Mouse (Mus musculus): ENCODE data around the gene Pkig. TPM values are rescaled to one million over a fixed set of nuclear protein-coding genes. Genes with fewer than 3 reads are reported as not detected.

The Pkig gene
- polyA plus RNA-seq, 1 experiment from 2014 or later, result 39.4 TPM

DNA sequence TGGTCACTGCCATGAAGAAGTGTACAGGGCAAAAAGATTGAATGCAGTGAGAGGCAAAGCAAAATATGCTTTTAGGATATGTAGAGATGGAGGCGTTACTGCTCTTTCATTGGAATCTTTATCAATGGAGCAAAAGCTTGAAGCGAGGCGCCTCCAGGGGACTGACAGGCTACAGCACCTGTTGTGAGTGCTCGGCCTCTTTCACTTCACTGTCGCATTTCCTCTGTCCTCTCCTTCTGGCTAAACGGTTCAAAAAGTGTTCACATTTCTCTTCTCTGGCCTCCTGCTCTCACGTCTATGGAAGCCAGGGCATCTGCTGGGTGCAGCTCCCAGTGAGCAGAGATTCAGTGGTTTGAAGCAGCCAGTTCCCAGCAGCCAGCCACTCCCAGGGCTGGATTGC is 44.2 kb downstream of the Pkig start:
- Histone ChIP-seq H3K4me3 (ENCODE audit: inconsistent target) (no peak overlapping the region), H3K79me2 (ENCODE audit: inconsistent target) (peaks cover 54% of the 10 kb centered on the region; the same call in 1 of the 2 replicates), H3K36me3 (ENCODE audit: inconsistent target) (no peaks in the 10 kb centered on the region), H3K27ac (peak overlapping the region; percentile 61)
- 50% methylated on average over 7 of the region's 7 CpGs for WGBS (ENCODE audit: missing documents)

DNA sequence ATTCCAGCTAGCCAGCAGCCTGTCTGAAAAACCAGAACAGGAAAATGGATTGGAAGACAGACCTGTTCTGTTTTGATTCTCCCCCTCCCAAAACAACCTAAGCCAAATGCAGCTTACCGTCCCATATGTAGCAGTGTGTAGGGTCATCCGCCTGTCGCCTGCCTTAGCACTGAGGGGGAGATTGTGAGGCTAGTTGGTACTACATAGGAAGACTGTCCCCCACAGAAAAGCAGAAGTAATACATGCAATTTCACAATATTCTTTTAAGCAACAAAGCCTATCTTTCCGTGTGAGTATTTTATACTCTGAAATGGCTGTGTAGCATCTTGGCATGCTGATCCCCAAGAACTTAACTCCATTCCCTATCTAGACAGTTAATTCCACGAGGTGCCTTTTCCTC is 44.7 kb downstream of the Pkig start:
- peak overlapping the region; percentile 61 for H3K27ac ChIP-seq
- WGBS (ENCODE audit: missing documents), result 9% methylated on average over 5 of the region's 5 CpGs
- H3K36me3 ChIP-seq (ENCODE audit: inconsistent target), result no peaks in the 10 kb centered on the region
- peaks cover 54% of the 10 kb centered on the region; the same call in 1 of the 2 replicates for H3K79me2 ChIP-seq (ENCODE audit: inconsistent target)
- no peak overlapping the region for H3K4me3 ChIP-seq (ENCODE audit: inconsistent target)

DNA sequence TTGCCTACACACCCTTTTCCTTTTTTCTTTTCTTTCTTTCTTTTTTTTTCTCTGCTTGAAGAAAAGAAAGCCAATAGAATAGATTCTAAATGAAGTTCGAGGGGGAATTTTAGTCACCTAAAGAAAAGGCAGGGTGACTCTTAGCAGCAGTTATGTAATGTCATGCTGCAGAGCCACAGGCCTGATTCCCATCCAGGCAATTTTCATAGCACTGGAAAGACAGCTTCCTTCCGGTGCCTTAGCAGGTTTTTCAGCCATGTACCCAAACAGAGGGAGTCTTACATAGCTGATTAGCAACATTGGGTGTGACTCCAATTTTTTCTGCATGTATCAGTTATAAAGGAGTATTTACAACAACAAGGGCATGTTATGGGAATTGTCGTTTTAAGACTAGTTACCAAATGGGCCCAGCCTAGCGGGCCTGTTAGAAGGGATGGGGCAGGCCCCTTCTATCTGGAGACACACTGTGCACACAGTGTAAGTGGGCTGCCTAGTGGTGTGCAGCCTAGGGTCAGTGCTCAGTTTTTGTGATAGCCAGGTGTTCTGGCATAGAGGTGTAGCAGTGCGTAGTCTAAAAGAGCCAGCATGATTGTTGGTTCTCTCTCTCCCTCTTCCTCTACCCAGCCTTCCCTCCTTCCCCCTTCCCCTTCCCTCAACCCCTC is 45.5 kb downstream of the Pkig start:
- H3K36me3 ChIP-seq (ENCODE audit: inconsistent target), result no peaks in the 10 kb centered on the region
- no peak overlapping the region for H3K4me3 ChIP-seq (ENCODE audit: inconsistent target)
- H3K79me2 ChIP-seq (ENCODE audit: inconsistent target), result peaks cover 49% of the 10 kb centered on the region; the same call in 1 of the 2 replicates
- 66% methylated on average over 5 of the region's 5 CpGs for WGBS (ENCODE audit: missing documents)
- peak overlapping the region; percentile 61; the same call in 1 of the 2 replicates for H3K27ac ChIP-seq

- Histone ChIP-seq H3K27ac (no peak overlapping the region), H3K4me3 (ENCODE audit: inconsistent target) (no peak overlapping the region), H3K36me3 (ENCODE audit: inconsistent target) (no peaks in the 10 kb centered on the region), H3K79me2 (ENCODE audit: inconsistent target) (peaks cover 12% of the 10 kb centered on the region; the same call in 1 of the 2 replicates)
- WGBS (ENCODE audit: missing documents), result 30% methylated on average over 5 of the region's 5 CpGs
Measured at GRCm38 (mm10) chr2:163708321-163708720, 50.1 kb downstream of the Pkig start.

- Histone ChIP-seq H3K36me3 (ENCODE audit: inconsistent target) (no peaks in the 10 kb centered on the region), H3K79me2 (ENCODE audit: inconsistent target) (peaks cover 11% of the 10 kb centered on the region; the same call in 1 of the 2 replicates), H3K27ac (no peak overlapping the region), H3K4me3 (ENCODE audit: inconsistent target) (no peak overlapping the region)
- WGBS (ENCODE audit: missing documents), result 77% methylated on average over 5 of the region's 6 CpGs
Measured at GRCm38 (mm10) chr2:163708763-163709250, 50.6 kb downstream of the Pkig start.

DNA sequence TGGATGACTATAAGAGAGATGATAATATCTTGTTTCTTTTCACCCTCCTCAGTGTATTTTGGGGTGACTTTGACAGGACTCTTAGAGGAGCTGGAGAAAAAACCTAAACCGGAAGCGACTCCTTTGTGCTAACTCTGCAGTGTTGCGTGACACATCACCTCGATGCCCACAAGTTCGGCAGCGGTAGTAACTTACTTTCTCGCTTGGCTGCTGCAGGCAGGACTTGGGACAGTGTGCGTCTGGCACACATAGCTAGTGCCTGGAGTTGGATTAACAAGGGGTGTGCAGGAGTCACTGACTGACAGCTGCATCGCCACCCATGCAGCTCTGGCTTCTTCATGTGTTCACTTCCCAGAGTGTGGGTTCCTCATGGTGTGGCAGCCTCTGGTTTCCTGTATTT is 51.8 kb downstream of the Pkig start:
- no peak overlapping the region for H3K4me3 ChIP-seq (ENCODE audit: inconsistent target)
- H3K27ac ChIP-seq, result no peak overlapping the region
- H3K79me2 ChIP-seq (ENCODE audit: inconsistent target), result no peaks in the 10 kb centered on the region; the same call in 1 of the 2 replicates
- 44% methylated on average over 9 of the region's 9 CpGs for WGBS (ENCODE audit: missing documents)
- H3K36me3 ChIP-seq (ENCODE audit: inconsistent target), result no peaks in the 10 kb centered on the region

GRCm38 (mm10) chr2:163710606-163711159 is 52.5 kb downstream of the Pkig start:
- Histone ChIP-seq H3K27ac (peak overlapping the region; percentile 16; the same call in 1 of the 2 replicates), H3K4me3 (ENCODE audit: inconsistent target) (no peak overlapping the region), H3K36me3 (ENCODE audit: inconsistent target) (no peaks in the 10 kb centered on the region), H3K79me2 (ENCODE audit: inconsistent target) (no peaks in the 10 kb centered on the region; the same call in 1 of the 2 replicates)
- WGBS (ENCODE audit: missing documents), result 18% methylated on average over 5 of the region's 5 CpGs

DNA sequence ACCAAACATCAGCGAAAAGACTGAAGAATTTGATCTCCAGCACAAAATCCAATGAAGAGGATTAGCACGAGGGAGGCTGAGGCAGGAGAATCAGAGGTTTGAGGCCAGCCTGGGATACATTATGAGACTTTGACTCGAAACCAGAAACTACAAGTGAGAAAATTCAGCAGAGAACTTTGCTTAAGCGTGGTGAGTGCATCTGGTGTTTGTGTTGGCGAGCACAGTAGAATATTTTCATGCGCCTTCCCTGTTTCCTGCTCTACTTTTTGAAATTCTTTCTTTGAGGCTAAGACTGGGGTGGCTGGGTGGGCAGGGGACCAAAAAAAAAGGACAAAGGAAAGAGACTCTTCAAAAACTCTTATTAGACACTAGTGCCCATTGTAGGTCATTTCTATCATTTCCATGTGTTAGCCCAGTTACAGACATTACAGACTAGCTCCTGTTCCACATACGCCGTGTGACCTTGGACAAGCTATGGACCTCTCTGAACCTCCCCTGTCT is 53.2 kb downstream of the Pkig start:
- peak overlapping the region; percentile 84; the same call in 1 of the 2 replicates for H3K27ac ChIP-seq
- 92% methylated on average over 8 of the region's 8 CpGs for WGBS (ENCODE audit: missing documents)
- H3K4me3 ChIP-seq (ENCODE audit: inconsistent target), result no peak overlapping the region
- H3K36me3 ChIP-seq (ENCODE audit: inconsistent target), result no peaks in the 10 kb centered on the region
- no peaks in the 10 kb centered on the region; the same call in 1 of the 2 replicates for H3K79me2 ChIP-seq (ENCODE audit: inconsistent target)

- Histone ChIP-seq H3K4me3 (ENCODE audit: inconsistent target) (no peak overlapping the region), H3K79me2 (ENCODE audit: inconsistent target) (peaks cover 4% of the 10 kb centered on the region; the same call in 1 of the 2 replicates), H3K27ac (peak overlapping the region; percentile 84), H3K36me3 (ENCODE audit: inconsistent target) (no peaks in the 10 kb centered on the region)
- 40% methylated on average over 7 of the region's 7 CpGs for WGBS (ENCODE audit: missing documents)
Measured at GRCm38 (mm10) chr2:163712473-163712872, 54.3 kb downstream of the Pkig start.

DNA sequence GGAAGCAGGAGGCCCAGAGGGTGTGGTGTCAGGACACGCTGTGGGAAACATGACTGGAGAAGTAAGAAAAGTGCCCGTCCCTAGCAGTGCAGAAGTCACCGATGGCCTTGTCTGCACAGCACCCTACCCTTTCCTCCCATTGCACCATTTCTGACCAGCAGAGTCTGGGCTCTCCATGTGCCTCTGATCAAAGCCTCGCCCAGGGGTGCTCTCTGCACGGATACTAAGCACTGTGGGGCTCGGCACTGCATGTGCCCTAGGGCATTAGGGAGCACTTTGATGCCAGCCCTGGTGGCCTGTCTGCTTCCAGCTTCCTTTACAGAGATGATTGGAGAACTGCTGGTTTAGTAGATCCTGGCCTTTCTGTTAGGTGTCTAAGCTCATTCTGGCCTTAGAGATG is 54.7 kb downstream of the Pkig start:
- Histone ChIP-seq H3K27ac (peak overlapping the region; percentile 84), H3K36me3 (ENCODE audit: inconsistent target) (no peaks in the 10 kb centered on the region), H3K79me2 (ENCODE audit: inconsistent target) (peaks cover 7% of the 10 kb centered on the region; the same call in 1 of the 2 replicates), H3K4me3 (ENCODE audit: inconsistent target) (no peak overlapping the region)
- WGBS (ENCODE audit: missing documents), result 16% methylated on average over 6 of the region's 6 CpGs

GRCm38 (mm10) chr2:163713340-163713739 is 55.2 kb downstream of the Pkig start:
- H3K36me3 ChIP-seq (ENCODE audit: inconsistent target), result no peaks in the 10 kb centered on the region
- H3K27ac ChIP-seq, result peak overlapping the region; percentile 84
- 25% methylated on average over 3 of the region's 3 CpGs for WGBS (ENCODE audit: missing documents)
- H3K4me3 ChIP-seq (ENCODE audit: inconsistent target), result no peak overlapping the region
- peaks cover 7% of the 10 kb centered on the region; the same call in 1 of the 2 replicates for H3K79me2 ChIP-seq (ENCODE audit: inconsistent target)

DNA sequence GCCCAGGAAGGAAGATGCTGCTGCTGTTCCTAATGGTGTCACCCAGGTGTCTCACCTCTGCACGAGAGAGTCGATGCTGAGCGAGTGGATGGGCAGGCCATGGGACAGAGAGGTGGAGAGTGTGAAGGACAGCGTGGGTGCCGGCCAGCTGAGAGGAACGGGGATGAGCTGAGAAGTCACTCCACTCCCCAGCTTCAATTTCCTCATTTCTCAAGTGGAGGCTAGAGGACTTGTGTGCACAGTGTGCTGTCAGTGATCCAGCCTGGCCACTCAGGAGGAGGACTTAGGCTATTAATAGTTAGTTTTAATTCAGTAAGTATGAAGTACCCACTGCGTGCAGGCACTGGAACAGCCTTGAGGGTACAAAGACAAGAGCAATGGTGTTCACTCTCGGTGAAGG is 58.3 kb downstream of the Pkig start:
- WGBS (ENCODE audit: missing documents), result 23% methylated on average over 8 of the region's 8 CpGs
- H3K36me3 ChIP-seq (ENCODE audit: inconsistent target), result peaks cover 3% of the 10 kb centered on the region; the same call in 1 of the 2 replicates
- H3K27ac ChIP-seq, result peak overlapping the region; percentile 45

GRCm38 (mm10) chr2:163716853-163717252 is 58.7 kb downstream of the Pkig start:
- 51% methylated on average over 6 of the region's 6 CpGs for WGBS (ENCODE audit: missing documents)
- peak overlapping the region; percentile 45 for H3K27ac ChIP-seq
- H3K79me2 ChIP-seq (ENCODE audit: inconsistent target), result peaks cover 7% of the 10 kb centered on the region; the same call in 1 of the 2 replicates
- peaks cover 7% of the 10 kb centered on the region; the same call in 1 of the 2 replicates for H3K36me3 ChIP-seq (ENCODE audit: inconsistent target)
- H3K4me3 ChIP-seq (ENCODE audit: inconsistent target), result no peak overlapping the region

More for the DNA sequence above, 58.3 kb downstream of the Pkig start:
- peaks cover 7% of the 10 kb centered on the region; the same call in 1 of the 2 replicates for H3K79me2 ChIP-seq (ENCODE audit: inconsistent target)
- no peak overlapping the region for H3K4me3 ChIP-seq (ENCODE audit: inconsistent target)

DNA sequence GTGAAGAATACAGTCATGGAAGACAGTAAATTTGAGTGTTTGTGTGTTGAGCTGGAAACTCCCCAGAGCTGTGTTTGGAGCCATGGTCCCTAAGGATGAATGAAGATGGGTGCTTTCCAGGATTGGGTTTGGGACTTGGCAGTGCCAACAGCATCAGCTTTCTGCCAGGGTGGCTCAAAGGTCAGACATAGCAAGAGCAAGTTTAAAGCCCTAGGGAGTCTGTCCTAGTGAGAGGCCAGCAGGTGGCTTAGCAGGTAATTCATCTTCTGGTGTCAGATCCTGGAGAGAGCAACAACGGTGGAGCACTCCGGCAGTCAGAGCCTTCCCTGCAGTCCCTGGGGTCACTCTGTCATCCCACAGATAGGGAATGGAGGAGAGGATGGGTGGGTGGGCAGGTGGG is 60.3 kb downstream of the Pkig start:
- no peak overlapping the region for H3K4me3 ChIP-seq (ENCODE audit: inconsistent target)
- 75% methylated on average over 2 of the region's 2 CpGs for WGBS (ENCODE audit: missing documents)
- H3K27ac ChIP-seq, result no peak overlapping the region
- peaks cover 23% of the 10 kb centered on the region; the same call in 1 of the 2 replicates for H3K36me3 ChIP-seq (ENCODE audit: inconsistent target)
- H3K79me2 ChIP-seq (ENCODE audit: inconsistent target), result peaks cover 7% of the 10 kb centered on the region; the same call in 1 of the 2 replicates
